Mouse (Mus musculus): ENCODE measurements around the gene Tial1. TPM values are rescaled to one million over a fixed set of nuclear protein-coding genes. Genes with fewer than 3 reads are reported as not detected.

Tial1 gene
- polyA plus RNA-seq (2012; fragmentation: generic; extraction: Trizol), result 10 to 100 TPM; 11.8 to 22.1 TPM

GRCm38 (mm10) chr7:128461285-128462215, at the start of gene Tial1:
Gene Tial1, minus strand, starts transcription at chr7:128461717.

GRCm38 (mm10) chr7:128417930-128418779, 43.4 kb downstream of the Tial1 start, which contains the start of gene Rgs10:
Gene Rgs10, minus strand, starts transcription at chr7:128418758.

Other genes starting within 250 kb of the Tial1 start
- gene Armc5, start 224.4 kb downstream of the Tial1 start, polyA plus RNA-seq (2012; fragmentation: generic; extraction: Trizol), result 10 to 100 TPM; 12.7 to 12.8 TPM
- gene 9130023H24Rik, start 223.7 kb downstream of the Tial1 start, polyA plus RNA-seq (2012; fragmentation: generic; extraction: Trizol), result 1 to 10 TPM in 1 of 2 experiments, under 1 TPM in 1; 0.51 to 3.1 TPM
- gene Tgfb1i1, start 214.9 kb downstream of the Tial1 start, polyA plus RNA-seq (2012; fragmentation: generic; extraction: Trizol), result 100 to 1,000 TPM in 1 of 2 experiments, 10 to 100 TPM in 1; 59.9 to 101 TPM
- not detected for gene Slc5a2, start 196.1 kb downstream of the Tial1 start, polyA plus RNA-seq (2012; fragmentation: generic; extraction: Trizol)
- gene BC017158, start 163.5 kb downstream of the Tial1 start, polyA plus RNA-seq (2012; fragmentation: generic; extraction: Trizol), result 10 to 100 TPM; 10.9 to 13.9 TPM
- gene Rgs10, start 43.0 kb downstream of the Tial1 start, polyA plus RNA-seq (2012; fragmentation: generic; extraction: Trizol), result 10 to 100 TPM; 21.1 to 38.4 TPM
- 10 to 100 TPM; 41.2 to 73.9 TPM for gene Bag3, start 61.9 kb upstream of the Tial1 start, polyA plus RNA-seq (2012; fragmentation: generic; extraction: Trizol)
- gene Inpp5f, start 149.6 kb upstream of the Tial1 start, polyA plus RNA-seq (2012; fragmentation: generic; extraction: Trizol), result 1 to 10 TPM; 1.0 to 5.3 TPM

Measured in C3H10T1/2 (cell line).